Mouse (Mus musculus): ENCODE results near the gene Scn11a. TPM values are rescaled to one million over a fixed set of nuclear protein-coding genes. Genes with fewer than 3 reads are reported as not detected.

Gene Scn11a
- total RNA-seq (2021), result not detected
- long read RNA-seq, experiment 1, result 0 reads
- long read RNA-seq, experiment 2, result 0 reads

DNA sequence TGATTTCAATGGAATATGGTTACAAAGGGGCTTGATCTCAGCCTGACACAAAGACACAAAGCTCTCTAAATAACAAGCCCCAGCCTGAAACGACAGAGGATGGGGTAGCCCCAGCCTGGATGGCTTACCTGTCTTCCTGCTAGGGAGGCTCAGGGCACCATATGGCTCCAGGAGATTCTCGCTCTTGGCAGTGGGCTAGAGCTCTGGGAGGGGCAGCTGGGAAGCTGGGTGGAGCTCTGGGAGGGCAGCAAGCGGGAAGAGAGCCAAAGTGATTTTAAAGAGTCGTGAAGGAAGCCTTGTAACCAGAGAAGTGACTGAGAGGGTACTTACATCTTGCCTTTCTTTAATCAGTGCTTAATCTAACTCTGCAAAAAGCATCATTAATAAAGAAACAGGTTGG lies at the start of gene Scn11a:
Gene Scn11a (minus strand): TSS at position 160 of the 400 bp plus-strand sequence.
- no peak for DNase-seq (ENCODE audit: low spot score in 2 of 2)

DNA sequence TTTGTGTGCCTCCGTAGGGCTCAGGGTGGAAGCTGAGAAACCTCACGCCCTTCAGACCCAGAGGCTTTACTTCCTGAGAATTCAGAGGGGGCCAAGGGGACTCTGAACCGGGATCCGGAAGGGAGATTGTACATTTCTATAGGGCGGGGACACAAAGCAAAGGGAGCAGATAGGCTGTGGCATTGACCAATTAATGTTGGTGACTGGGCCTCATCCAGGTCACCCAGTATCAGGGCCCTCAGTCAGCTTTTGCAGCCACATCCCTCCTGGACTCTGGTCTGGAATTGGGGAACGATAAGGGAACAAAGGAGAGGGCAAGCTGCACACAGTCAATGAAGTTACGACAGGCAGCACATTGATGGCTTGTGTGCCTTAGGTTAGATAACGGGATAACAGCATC lies 28.9 kb upstream of the Scn11a start:
- DNase-seq (ENCODE audit: low spot score in 2 of 2), result no peak

DNA sequence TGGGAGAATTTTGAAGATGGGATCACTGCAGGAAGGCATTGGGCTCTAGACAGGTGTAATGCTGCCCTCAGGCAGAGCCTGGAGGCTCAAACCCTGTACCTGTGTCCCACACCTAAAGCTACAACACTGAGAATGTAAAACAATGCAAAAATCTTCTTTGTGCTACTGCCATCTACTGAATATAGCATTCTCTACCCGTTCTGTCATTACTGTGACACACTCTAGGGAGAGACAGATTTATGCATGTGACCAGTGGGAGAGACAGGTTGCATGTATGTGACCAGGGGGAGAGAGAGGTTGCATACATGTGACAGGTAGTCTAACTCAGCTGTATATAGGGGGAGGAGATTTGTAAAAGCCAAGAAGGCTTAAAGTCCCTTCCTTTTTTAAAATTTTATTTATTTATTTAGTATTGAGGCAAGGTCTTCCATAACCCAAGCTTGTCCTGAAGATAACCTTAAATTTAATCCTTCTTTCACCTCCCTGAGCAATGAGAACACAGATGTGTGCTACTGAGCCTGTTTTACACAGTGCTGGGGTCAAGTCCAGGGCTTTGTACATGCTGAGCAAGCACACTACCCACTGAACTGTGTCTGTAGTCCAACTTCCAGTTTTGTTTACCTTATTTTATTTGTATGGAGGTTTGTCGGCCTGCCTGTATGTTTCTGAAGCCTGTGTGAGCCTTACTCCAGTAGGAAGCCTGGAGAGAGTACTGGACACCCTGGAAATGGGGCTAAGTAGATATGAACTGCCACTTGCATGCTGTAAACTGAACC lies 28.0 kb upstream of the Scn11a start:
- no peak for DNase-seq (ENCODE audit: low spot score in 2 of 2)

DNA sequence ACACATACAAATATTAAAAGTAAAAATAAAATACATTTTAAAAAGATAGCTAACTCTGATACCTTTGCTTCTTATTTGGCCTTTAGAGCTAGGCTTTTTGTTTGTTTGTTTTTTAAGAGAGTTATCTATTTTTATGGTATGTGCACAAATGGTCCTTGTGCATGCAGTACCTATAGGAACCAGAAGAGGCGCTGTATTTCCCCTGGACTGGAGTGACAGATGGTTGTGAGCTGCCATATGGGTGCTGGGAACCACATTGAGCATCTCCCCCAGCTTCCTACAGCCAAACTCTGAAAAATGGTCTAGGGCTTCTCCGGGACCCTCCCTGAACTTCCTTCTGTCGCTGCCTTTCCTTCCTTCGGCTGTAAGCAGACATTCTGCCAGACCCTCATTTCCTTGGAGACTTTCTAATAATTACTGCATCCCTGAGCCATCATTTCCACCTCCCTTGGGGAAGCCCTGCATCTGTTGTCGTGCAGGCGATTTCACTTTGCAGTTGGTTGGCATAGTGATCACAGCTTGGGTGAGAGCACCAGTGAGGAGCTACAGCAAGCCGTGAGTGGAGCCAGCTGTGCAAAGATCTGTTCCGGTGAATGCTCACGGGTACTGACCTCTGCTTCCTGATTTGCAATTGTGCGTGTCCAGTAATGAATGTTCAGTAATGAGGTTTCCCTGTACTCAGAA lies 27.2 kb upstream of the Scn11a start:
- DNase-seq (ENCODE audit: low spot score in 2 of 2), result no peak

DNA sequence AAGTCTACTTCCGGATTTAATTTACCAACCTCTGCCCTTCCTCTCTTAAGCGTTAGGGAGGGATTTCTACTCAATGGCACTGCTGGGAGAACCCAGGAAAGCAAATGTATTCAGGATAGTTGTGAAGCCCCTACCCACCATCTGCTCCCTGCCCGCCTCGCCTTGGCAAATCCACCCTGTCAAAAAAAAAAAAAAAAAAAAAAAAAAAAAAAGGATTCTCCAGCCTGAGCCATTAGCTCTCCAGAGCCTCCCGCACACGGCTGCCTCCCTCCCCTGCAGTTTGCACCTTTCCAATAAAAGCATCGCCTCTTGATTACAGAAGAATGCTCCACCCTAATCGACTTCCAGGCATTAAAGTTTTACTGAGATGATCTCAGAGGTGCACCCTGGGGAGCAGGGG lies 24.0 kb upstream of the Scn11a start:
- no peak for DNase-seq (ENCODE audit: low spot score in 2 of 2)

- DNase-seq (ENCODE audit: low spot score in 2 of 2), result no peak
These were observed 23.4 kb upstream of the Scn11a start for GRCm38 (mm10) chr9:119848671-119849070.

- DNase-seq (ENCODE audit: low spot score in 2 of 2), result no peak
These were observed 21.9 kb upstream of the Scn11a start for GRCm38 (mm10) chr9:119847187-119847586.

DNA sequence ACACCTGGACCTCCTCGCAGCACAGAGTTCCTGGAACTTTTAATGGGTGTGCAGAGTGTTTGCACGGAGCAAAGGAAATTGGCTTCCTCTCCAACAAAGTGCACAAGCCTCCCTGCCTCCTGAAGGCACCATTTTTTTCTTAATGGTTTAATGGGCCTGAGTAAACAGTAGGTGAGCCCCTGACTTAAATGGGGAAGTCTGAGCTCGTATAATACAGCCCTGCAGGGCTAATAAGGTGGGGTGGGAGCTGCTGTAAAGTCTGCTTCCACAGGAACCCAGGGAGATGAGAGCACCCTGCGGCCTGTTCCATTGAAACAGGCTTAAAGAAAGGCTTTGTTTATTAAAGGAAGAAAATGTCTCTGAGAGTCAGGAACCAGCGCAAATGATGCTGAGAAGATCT lies 19.5 kb upstream of the Scn11a start:
- DNase-seq (ENCODE audit: low spot score in 2 of 2), result no peak

GRCm38 (mm10) chr9:119843549-119843948 lies 18.3 kb upstream of the Scn11a start:
- no peak for DNase-seq (ENCODE audit: low spot score in 2 of 2)

- DNase-seq (ENCODE audit: low spot score in 2 of 2), result no peak
These were observed 17.4 kb upstream of the Scn11a start for GRCm38 (mm10) chr9:119842541-119843169.

GRCm38 (mm10) chr9:119842091-119842490 lies 16.8 kb upstream of the Scn11a start:
- DNase-seq (ENCODE audit: low spot score in 2 of 2), result no peak

- DNase-seq (ENCODE audit: low spot score in 2 of 2), result no peak
These were observed 15.9 kb upstream of the Scn11a start for GRCm38 (mm10) chr9:119841159-119841558.

DNA sequence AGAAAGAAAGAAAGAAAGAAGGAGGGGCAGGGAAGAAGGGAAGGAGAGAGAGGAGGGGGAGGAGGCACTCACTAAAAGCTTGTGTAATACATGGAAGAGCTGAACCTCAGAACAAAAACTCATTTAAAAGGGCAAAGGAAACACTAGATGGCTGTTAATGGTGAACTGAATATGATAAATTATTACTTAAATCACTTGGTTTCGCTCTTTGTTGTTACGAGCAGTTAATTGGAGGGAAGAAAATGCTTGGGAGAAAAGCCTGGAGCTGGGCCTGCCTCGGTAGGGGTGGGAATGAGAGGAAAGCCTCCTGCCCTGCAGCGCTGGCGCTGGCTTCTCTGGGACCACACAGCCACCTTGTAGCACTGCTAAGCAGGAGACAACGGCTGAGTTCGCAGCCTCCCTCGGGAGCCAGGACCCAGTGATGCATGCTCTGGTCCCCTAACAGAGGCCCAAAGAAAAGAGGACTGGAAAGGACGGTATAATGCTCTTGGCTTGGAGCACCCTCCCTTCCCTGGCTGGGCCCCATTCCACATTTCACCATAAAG lies 10.4 kb upstream of the Scn11a start:
- no peak for DNase-seq (ENCODE audit: low spot score in 2 of 2)

- no peak for DNase-seq (ENCODE audit: low spot score in 2 of 2)
These were observed 5.7 kb upstream of the Scn11a start for GRCm38 (mm10) chr9:119831001-119831400.

DNA sequence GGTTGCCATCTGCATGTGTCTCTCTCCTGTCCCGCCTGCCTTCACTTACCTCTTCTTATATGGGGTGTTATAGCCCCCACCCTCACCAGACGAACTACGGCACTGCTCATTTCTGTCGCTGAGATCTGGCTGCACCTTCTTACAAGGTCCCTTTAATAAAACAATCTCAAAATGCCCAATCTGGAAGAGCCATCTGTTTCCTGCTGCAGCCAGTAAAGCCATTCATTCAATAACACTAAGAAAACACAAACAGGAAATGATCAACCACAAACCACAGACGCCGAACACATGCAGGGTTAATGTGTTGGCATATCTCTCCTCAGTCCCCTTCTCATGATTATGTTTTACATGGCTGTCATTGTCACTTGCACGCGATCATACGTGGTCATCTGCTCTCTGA lies 1.5 kb downstream of the Scn11a start:
- no peak for DNase-seq (ENCODE audit: low spot score in 2 of 2)

GRCm38 (mm10) chr9:119813631-119814030 lies 11.6 kb downstream of the Scn11a start:
- DNase-seq (ENCODE audit: low spot score in 2 of 2), result no peak

DNA sequence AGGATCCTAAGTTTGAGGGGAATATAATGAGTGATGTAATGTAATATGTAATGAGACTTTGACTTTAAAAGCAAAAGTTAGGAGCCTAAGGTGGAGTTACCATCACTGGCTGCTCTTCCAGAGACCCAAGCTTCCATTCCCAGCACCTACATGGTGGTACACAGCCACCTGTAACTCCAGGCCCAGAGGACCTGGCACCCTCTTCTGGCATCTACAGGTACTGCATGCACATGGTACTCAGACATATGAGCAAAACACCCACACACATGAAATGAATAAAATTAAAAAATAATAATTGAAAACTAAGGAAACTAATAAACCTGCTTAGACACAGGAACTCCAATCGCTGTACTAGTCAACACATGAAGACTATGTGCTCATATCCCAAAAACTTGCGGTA lies 18.8 kb downstream of the Scn11a start:
- no peak for DNase-seq (ENCODE audit: low spot score in 2 of 2)

- DNase-seq (ENCODE audit: low spot score in 2 of 2), result no peak
These were observed 20.8 kb downstream of the Scn11a start for GRCm38 (mm10) chr9:119804501-119804847.

DNA sequence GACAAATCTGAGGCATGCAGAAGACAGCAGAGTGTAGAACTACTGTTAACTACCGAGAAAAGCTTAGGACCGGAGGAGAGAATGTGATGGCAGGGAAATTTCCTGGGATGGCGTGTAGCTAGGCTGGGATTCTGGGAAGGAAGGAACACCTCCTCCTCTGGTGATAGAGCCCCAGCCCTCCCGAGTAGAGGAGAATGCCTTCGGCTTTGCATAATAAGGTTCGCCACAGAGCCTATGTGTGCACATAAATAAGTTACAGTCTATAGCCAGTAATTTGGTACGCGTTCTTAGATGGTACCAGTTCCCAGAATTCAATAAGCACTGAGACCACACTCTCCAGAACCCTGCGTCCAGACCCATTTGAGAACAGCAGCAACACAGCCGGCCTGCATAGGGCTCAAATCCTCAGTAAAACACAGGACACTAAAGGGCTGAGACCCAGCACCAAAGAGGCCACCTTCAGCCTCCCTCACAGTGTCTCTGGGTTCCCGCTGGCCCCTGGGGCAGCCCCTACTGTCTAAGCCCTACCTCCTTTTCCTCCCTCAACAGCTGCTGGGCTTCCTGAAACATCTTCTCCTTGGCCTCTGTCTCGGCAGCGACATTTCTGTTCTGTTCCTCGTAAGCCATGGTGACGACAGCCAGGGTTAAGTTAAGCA lies 21.3 kb downstream of the Scn11a start:
- no peak for DNase-seq (ENCODE audit: low spot score in 2 of 2)

GRCm38 (mm10) chr9:119803169-119803827 lies 22.0 kb downstream of the Scn11a start:
- no peak for DNase-seq (ENCODE audit: low spot score in 2 of 2)

- no peak for DNase-seq (ENCODE audit: low spot score in 2 of 2)
These were observed 23.8 kb downstream of the Scn11a start for GRCm38 (mm10) chr9:119801460-119801859.
